Mouse (Mus musculus) lung, embryonic 15.5 days (tissue): ENCODE data around the gene Fgf6. TPM values are rescaled to one million over a fixed set of nuclear protein-coding genes. Genes with fewer than 3 reads are reported as not detected.

ENCODE experiments used
- ATAC-seq: fragments of 200-750 bp; cut with Nextera tagmentation; 2 replicates; pipeline ENCODE4 v1.8.0; 2017; ENCODE audit warnings: moderate number of reproducible peaks, borderline replicate concordance; ENCODE audit not compliant: low FRiP score, low TSS enrichment; ENCODE audit errors: extremely low read depth
- H3K27ac ChIP-seq: fragments of 300-500 bp; sonication (generic); 2 replicates; pipeline ENCODE4 v1.5.1; 2015; ENCODE audit warnings: moderate library complexity, mild to moderate bottlenecking, inconsistent platforms
- H3K27me3 ChIP-seq: fragments of 300-500 bp; sonication (generic); 2 replicates; pipeline ENCODE4 v1.6.1; 2015; ENCODE audit warnings: inconsistent platforms
- H3K36me3 ChIP-seq: fragments of 300-500 bp; sonication (generic); 2 replicates; pipeline ENCODE4 v1.6.1; 2015; ENCODE audit warnings: inconsistent platforms
- H3K4me1 ChIP-seq: fragments of 300-500 bp; sonication (generic); 2 replicates; pipeline ENCODE4 v1.6.1; 2015; ENCODE audit warnings: inconsistent platforms
- H3K4me2 ChIP-seq: fragments of 300-500 bp; sonication (generic); 2 replicates; pipeline ENCODE4 v1.6.1; 2015; ENCODE audit warnings: inconsistent platforms, mild to moderate bottlenecking, moderate library complexity
- H3K4me3 ChIP-seq: fragments of 300-500 bp; sonication (generic); 2 replicates; pipeline ENCODE4 v1.5.1; 2015; ENCODE audit warnings: mild to moderate bottlenecking, inconsistent platforms
- H3K9ac ChIP-seq: fragments of 300-500 bp; sonication (generic); 2 replicates; pipeline ENCODE4 v1.6.1; 2015; ENCODE audit warnings: inconsistent platforms
- H3K9me3 ChIP-seq: fragments of 300-500 bp; sonication (generic); 2 replicates; pipeline ENCODE4 v1.6.1; 2016; ENCODE audit warnings: inconsistent platforms
- WGBS: fragments of 180-500 bp; shearing (Covaris S2); methylation state at CpG from one replicate; pipeline ENCODE4 v1.1.7; 2015; 5-methylcytosine and 5-hydroxymethylcytosine counted together
- polyA plus RNA-seq: library from polyadenylated mRNA; unstranded; fragments of >200 nt; fragmentation: Nextera tagmentation; extraction: Ambion mirVana; gene quantifications from 2 replicates; pipeline ENCODE4 v1.2.1, GENCODE M21; 2015

The Fgf6 gene
- not detected in 2 replicates for polyA plus RNA-seq

GRCm38 (mm10) chr6:127014906-127015770 is at the start of gene Fgf6:
Fgf6 (plus strand) TSS chr6:127015586.
- no peak for ATAC-seq
- Histone ChIP-seq H3K4me1 (no peaks in the 10 kb centered on the region), H3K27ac (no peak within 1 kb of the TSS), H3K9ac (no peak within 1 kb of the TSS), H3K36me3 (no peaks in the 10 kb centered on the region), H3K4me3 (no peak within 1 kb of the TSS), H3K27me3 (peaks cover 11% of the 10 kb centered on the region), H3K4me2 (no peak within 1 kb of the TSS), H3K9me3 (no peaks in the 10 kb centered on the region)
- 74% methylated on average over 26 of the region's 26 CpGs for WGBS

- Histone ChIP-seq H3K9me3 (no peaks in the 10 kb centered on the region), H3K9ac (no peak overlapping the region), H3K27ac (no peak overlapping the region), H3K4me2 (no peak overlapping the region), H3K4me3 (no peak overlapping the region), H3K4me1 (no peaks in the 10 kb centered on the region), H3K36me3 (0 out of 2 replicates have a peak, but pooled peaks cover 7% of the 10 kb centered on the region), H3K27me3 (no peaks in the 10 kb centered on the region)
- no peak for ATAC-seq
- WGBS = 80% methylated on average over 14 of the region's 14 CpGs
Measured at GRCm38 (mm10) chr6:126966241-126967026, 49.0 kb upstream of the Fgf6 start.

- Histone ChIP-seq H3K4me1 (no peaks in the 10 kb centered on the region), H3K27me3 (no peaks in the 10 kb centered on the region), H3K4me2 (no peak overlapping the region), H3K9ac (no peak overlapping the region), H3K27ac (no peak overlapping the region), H3K4me3 (no peak overlapping the region), H3K36me3 (no peaks in the 10 kb centered on the region; the same call in 1 of the 2 replicates), H3K9me3 (no peaks in the 10 kb centered on the region)
- WGBS = 38% methylated on average over 5 of the region's 5 CpGs
- ATAC-seq = no peak
Measured at GRCm38 (mm10) chr6:126981539-126982234, 33.7 kb upstream of the Fgf6 start.

- Histone ChIP-seq H3K36me3 (no peaks in the 10 kb centered on the region), H3K4me2 (no peak overlapping the region), H3K9ac (no peak overlapping the region), H3K9me3 (no peaks in the 10 kb centered on the region), H3K27ac (no peak overlapping the region), H3K4me1 (no peaks in the 10 kb centered on the region), H3K27me3 (no peaks in the 10 kb centered on the region), H3K4me3 (no peak overlapping the region)
- no peak for ATAC-seq
- 63% methylated on average over 2 of the region's 2 CpGs for WGBS
Measured at GRCm38 (mm10) chr6:126993676-126994075, 21.7 kb upstream of the Fgf6 start.

- Histone ChIP-seq H3K36me3 (no peaks in the 10 kb centered on the region), H3K27me3 (no peaks in the 10 kb centered on the region), H3K4me1 (no peaks in the 10 kb centered on the region), H3K4me3 (no peak overlapping the region), H3K4me2 (no peak overlapping the region), H3K27ac (no peak overlapping the region), H3K9ac (no peak overlapping the region), H3K9me3 (no peaks in the 10 kb centered on the region)
- 53% methylated on average over 3 of the region's 3 CpGs for WGBS
- no peak for ATAC-seq
Measured at GRCm38 (mm10) chr6:126995494-126995893, 19.9 kb upstream of the Fgf6 start.

GRCm38 (mm10) chr6:126996399-126996798 is 19.0 kb upstream of the Fgf6 start:
- H3K9me3 ChIP-seq = no peaks in the 10 kb centered on the region
- no peak for ATAC-seq
- no peak overlapping the region for H3K9ac ChIP-seq
- H3K36me3 ChIP-seq = no peaks in the 10 kb centered on the region
- H3K4me3 ChIP-seq = no peak overlapping the region
- WGBS = 65% methylated on average over 5 of the region's 5 CpGs
- no peaks in the 10 kb centered on the region for H3K27me3 ChIP-seq
- H3K4me1 ChIP-seq = no peaks in the 10 kb centered on the region
- no peak overlapping the region for H3K4me2 ChIP-seq
- no peak overlapping the region for H3K27ac ChIP-seq

GRCm38 (mm10) chr6:127005646-127006045 is 9.7 kb upstream of the Fgf6 start:
- 82% methylated on average over 3 of the region's 3 CpGs for WGBS

GRCm38 (mm10) chr6:127006551-127006950 is 8.8 kb upstream of the Fgf6 start:
- Histone ChIP-seq H3K4me1 (no peaks in the 10 kb centered on the region), H3K36me3 (no peaks in the 10 kb centered on the region), H3K4me3 (no peak overlapping the region), H3K9me3 (no peaks in the 10 kb centered on the region), H3K4me2 (no peak overlapping the region), H3K9ac (no peak overlapping the region), H3K27me3 (no peaks in the 10 kb centered on the region), H3K27ac (no peak overlapping the region)
- no peak for ATAC-seq
- WGBS = 74% methylated on average over 3 of the region's 3 CpGs

More at GRCm38 (mm10) chr6:127005646-127006045, 9.7 kb upstream of the Fgf6 start:
- Histone ChIP-seq H3K36me3 (no peaks in the 10 kb centered on the region), H3K4me3 (no peak overlapping the region), H3K27me3 (no peaks in the 10 kb centered on the region), H3K9me3 (no peaks in the 10 kb centered on the region), H3K4me2 (no peak overlapping the region), H3K9ac (no peak overlapping the region), H3K4me1 (no peaks in the 10 kb centered on the region), H3K27ac (no peak overlapping the region)
- no peak for ATAC-seq

GRCm38 (mm10) chr6:127010021-127010420 is 5.4 kb upstream of the Fgf6 start:
- no peaks in the 10 kb centered on the region for H3K9me3 ChIP-seq
- H3K4me1 ChIP-seq = no peaks in the 10 kb centered on the region
- no peaks in the 10 kb centered on the region for H3K27me3 ChIP-seq
- ATAC-seq = no peak; the same call in 1 of the 2 replicates
- WGBS = 91% methylated on average over 13 of the region's 13 CpGs
- no peak overlapping the region for H3K9ac ChIP-seq
- no peak overlapping the region for H3K4me2 ChIP-seq
- H3K27ac ChIP-seq = no peak overlapping the region
- no peak overlapping the region for H3K4me3 ChIP-seq
- H3K36me3 ChIP-seq = no peaks in the 10 kb centered on the region

- no peak for ATAC-seq
- no peaks in the 10 kb centered on the region for H3K4me1 ChIP-seq
- H3K9ac ChIP-seq = no peak overlapping the region
- 80% methylated on average over 13 of the region's 13 CpGs for WGBS
- no peak overlapping the region for H3K4me3 ChIP-seq
- no peak overlapping the region for H3K4me2 ChIP-seq
- no peak overlapping the region for H3K27ac ChIP-seq
- H3K27me3 ChIP-seq = no peaks in the 10 kb centered on the region
- H3K36me3 ChIP-seq = no peaks in the 10 kb centered on the region
- H3K9me3 ChIP-seq = no peaks in the 10 kb centered on the region
Measured at GRCm38 (mm10) chr6:127011947-127012535, 3.3 kb upstream of the Fgf6 start.

- Histone ChIP-seq H3K36me3 (no peaks in the 10 kb centered on the region), H3K9ac (no peak overlapping the region), H3K4me3 (no peak overlapping the region), H3K9me3 (no peaks in the 10 kb centered on the region), H3K4me2 (no peak overlapping the region), H3K4me1 (no peaks in the 10 kb centered on the region), H3K27ac (no peak overlapping the region), H3K27me3 (peaks cover 33% of the 10 kb centered on the region)
- 2% methylated on average over 6 of the region's 6 CpGs for WGBS
- ATAC-seq = no peak
Measured at GRCm38 (mm10) chr6:127019254-127019653, 3.9 kb downstream of the Fgf6 start.
